Mouse (Mus musculus) layer of hippocampus, postnatal 25 days (tissue): ENCODE results near the gene Ccdc188. TPM values are rescaled to one million over a fixed set of nuclear protein-coding genes. Genes with fewer than 3 reads are reported as not detected.

Experiments used
- total RNA-seq, 2 experiments: library from RNA; stranded (reverse); gene quantifications; 2 replicates each; pipeline ENCODE4 v1.2.3; 2021

Gene Ccdc188
- total RNA-seq, 2 experiments from 2014 or later: not detected

Other genes starting within 250 kb of the Ccdc188 start
- not detected for gene Vpreb2, start 237.5 kb upstream of the Ccdc188 start, total RNA-seq
- gene Dgcr6, start 165.0 kb upstream of the Ccdc188 start, total RNA-seq: 10 to 100 TPM; 76.0 to 85.6 TPM
- gene Prodh, start 127.7 kb upstream of the Ccdc188 start, total RNA-seq: 10 to 100 TPM; 37.2 to 38.6 TPM
- gene Rtn4r, start 90.2 kb upstream of the Ccdc188 start, total RNA-seq: 100 to 1,000 TPM; 102 to 111 TPM
- gene Zdhhc8, start 17.3 kb downstream of the Ccdc188 start, total RNA-seq: 10 to 100 TPM; 77.0 to 95.9 TPM
- gene Trmt2a, start 30.8 kb downstream of the Ccdc188 start, total RNA-seq: 10 to 100 TPM; 46.4 to 57.9 TPM
- 10 to 100 TPM; 92.2 to 97.2 TPM for gene Ranbp1, start 30.9 kb downstream of the Ccdc188 start, total RNA-seq
- under 1 TPM in 1 of 2 experiments, not detected in 1; 0.79 TPM for gene Gm49776, start 40.4 kb downstream of the Ccdc188 start, total RNA-seq
- 10 to 100 TPM; 38.6 to 40.3 TPM for gene Dgcr8, start 71.4 kb downstream of the Ccdc188 start, total RNA-seq
- 100 to 1,000 TPM; 115 to 121 TPM for gene Tango2, start 130.2 kb downstream of the Ccdc188 start, total RNA-seq
- 10 to 100 TPM; 39.5 to 45.7 TPM for gene Arvcf, start 130.3 kb downstream of the Ccdc188 start, total RNA-seq
- gene Txnrd2, start 208.5 kb downstream of the Ccdc188 start, total RNA-seq: 10 to 100 TPM; 19.1 to 21.8 TPM
- 10 to 100 TPM; 71.8 to 81.3 TPM for gene Comt, start 209.0 kb downstream of the Ccdc188 start, total RNA-seq